Mouse (Mus musculus): ENCODE measurements around the gene Adamtsl2.

GRCm38 (mm10) chr2:27038596-27038995 is 40.6 kb upstream of the Adamtsl2 start:
- peak; percentile 87 for TF ChIP-seq CTCF (IDR thresholded peaks at IDR 0.05; ENCODE audit: control insufficient read depth, insufficient read depth, low read length)
- no peak for TF ChIP-seq POLR2A (IDR thresholded peaks at IDR 0.05; ENCODE audit: borderline replicate concordance, control insufficient read depth, low read depth, low read length)

All from bone marrow, adult 2 months (tissue).